Mouse (Mus musculus) ES-E14 (cell line): ENCODE data around the gene Tap1.

ENCODE experiments used
- CHD2 ChIP-seq: IDR thresholded peaks from 2 replicates; pipeline ENCODE4 v1.6.1; 2014; ENCODE audit warnings: mild to moderate bottlenecking, low read depth, low read length, inconsistent platforms
- MAFK ChIP-seq: IDR thresholded peaks from 2 replicates; pipeline ENCODE4 v1.6.1; 2014; ENCODE audit warnings: mild to moderate bottlenecking, low read depth, low read length, inconsistent platforms; ENCODE audit not compliant: insufficient read depth

DNA sequence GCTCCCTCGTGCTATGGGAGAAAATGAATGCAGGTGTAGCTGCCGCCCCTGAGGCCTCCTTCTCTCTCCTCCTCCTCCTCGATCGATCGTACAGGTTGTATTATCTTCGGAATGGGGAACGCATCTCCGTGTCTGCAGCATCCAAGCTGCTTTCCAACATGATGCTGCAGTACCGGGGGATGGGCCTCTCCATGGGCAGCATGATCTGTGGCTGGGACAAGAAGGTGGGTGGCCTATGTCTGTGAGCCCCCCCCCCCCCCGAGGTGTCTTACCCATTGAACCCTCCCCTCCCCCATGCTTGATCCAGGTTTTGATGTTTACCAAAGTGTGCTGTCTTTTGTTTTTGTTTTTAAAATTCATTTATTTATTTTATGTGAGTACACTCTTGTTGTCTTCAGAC lies 12.7 kb downstream of the Tap1 start:
- TF ChIP-seq CHD2 = no peak
- TF ChIP-seq MAFK = no peak
